Mouse (Mus musculus) small intestine, adult 2 months (tissue): ENCODE results near the gene Cd180.

ENCODE experiments used
- CTCF ChIP-seq: fragments of 200-500 bp; IDR thresholded peaks from 2 replicates; pipeline ENCODE4 v1.5.1; 2012; ENCODE audit warnings: low read depth, mild to moderate bottlenecking, control low read depth, inconsistent platforms, low read length, moderate library complexity, mixed read lengths; ENCODE audit not compliant: insufficient replicate concordance, insufficient read length; ENCODE audit errors: extremely low read depth
- POLR2A ChIP-seq: fragments of 200-500 bp; IDR thresholded peaks from 2 replicates; pipeline ENCODE4 v1.6.1; 2012; ENCODE audit warnings: low read depth, mild to moderate bottlenecking, control low read depth, inconsistent platforms, low read length, moderate library complexity

GRCm38 (mm10) chr13:102775506-102775905 lies 82.1 kb downstream of the Cd180 start:
- TF ChIP-seq CTCF (no peak), POLR2A (no peak)
